Mouse (Mus musculus) midbrain, postnatal 0 days (tissue): ENCODE data around the gene Srcin1. TPM values are rescaled to one million over a fixed set of nuclear protein-coding genes. Genes with fewer than 3 reads are reported as not detected.

ENCODE experiments used
- ATAC-seq: fragments of 200-750 bp; cut with Nextera tagmentation; 2 replicates; pipeline ENCODE4 v1.8.0; 2017; ENCODE audit warnings: moderate number of reproducible peaks, mild to moderate bottlenecking, moderate TSS enrichment, moderate library complexity; ENCODE audit not compliant: low FRiP score
- DNase-seq: peaks from one replicate; pipeline ENCODE4 v3.0.0-alpha.2; 2015; ENCODE audit warnings: low spot score
- H3K27ac ChIP-seq: fragments of 300-500 bp; sonication (generic); 2 replicates; pipeline ENCODE4 v1.5.1; 2014; ENCODE audit warnings: low read depth, mild to moderate bottlenecking, low read length, mixed read lengths
- H3K27me3 ChIP-seq: fragments of 300-500 bp; sonication (generic); 2 replicates; pipeline ENCODE4 v1.6.1; 2014; ENCODE audit warnings: low read length, control low read depth, mixed read lengths; ENCODE audit not compliant: insufficient read depth
- H3K36me3 ChIP-seq: fragments of 300-500 bp; sonication (generic); 2 replicates; pipeline ENCODE4 v1.6.1; 2014; ENCODE audit warnings: low read length, control low read depth, mixed read lengths; ENCODE audit not compliant: insufficient read depth
- H3K4me1 ChIP-seq: fragments of 300-500 bp; sonication (generic); 2 replicates; pipeline ENCODE4 v1.6.1; 2014; ENCODE audit warnings: mild to moderate bottlenecking, control low read depth, antibody characterized with exemption, low read length, mixed read lengths; ENCODE audit not compliant: insufficient read depth
- H3K4me2 ChIP-seq: fragments of 300-500 bp; sonication (generic); 2 replicates; pipeline ENCODE4 v1.6.1; 2014; ENCODE audit warnings: low read depth, mild to moderate bottlenecking, low read length, mixed read lengths; ENCODE audit not compliant: poor library complexity, severe bottlenecking
- H3K4me3 ChIP-seq: fragments of 300-500 bp; sonication (generic); 2 replicates; pipeline ENCODE4 v1.5.1; 2014; ENCODE audit warnings: low read depth, mild to moderate bottlenecking, low read length, moderate library complexity
- H3K9ac ChIP-seq: fragments of 300-500 bp; sonication (generic); replicated peaks from 2 replicates; pipeline ENCODE4 v1.6.1; 2014; ENCODE audit warnings: mild to moderate bottlenecking, low read length, moderate library complexity, mixed read lengths; ENCODE audit not compliant: poor library complexity, severe bottlenecking
- H3K9me3 ChIP-seq: fragments of 300-500 bp; sonication (generic); 2 replicates; pipeline ENCODE4 v1.6.1; 2016; ENCODE audit warnings: low read length, control low read depth
- CTCF ChIP-seq: IDR thresholded peaks from 2 replicates; pipeline ENCODE4 v1.5.1; 2016; ENCODE audit warnings: antibody characterized with exemption, mild to moderate bottlenecking
- WGBS: fragments of 180-500 bp; shearing (Covaris S2); extraction: QIAGEN DNeasy Blood & Tissue Kit; methylation state at CpG from one replicate; pipeline ENCODE4 v1.1.7; 2014; 5-methylcytosine and 5-hydroxymethylcytosine counted together
- polyA plus RNA-seq: library from polyadenylated mRNA; unstranded; fragments of >200 nt; fragmentation: Nextera tagmentation; extraction: Ambion mirVana; gene quantifications from 2 replicates; pipeline ENCODE4 v1.2.1, GENCODE M21; 2015
- total RNA-seq: library from RNA; depleted of rRNA; stranded (reverse); fragments of >200 nt; gene quantifications from 2 replicates; pipeline ENCODE4 v1.2.3, GENCODE M21; 2014

Srcin1 gene
- total and polyA plus RNA-seq, 2 experiments from 2014 or later, result 14.0 to 95.0 TPM

DNA sequence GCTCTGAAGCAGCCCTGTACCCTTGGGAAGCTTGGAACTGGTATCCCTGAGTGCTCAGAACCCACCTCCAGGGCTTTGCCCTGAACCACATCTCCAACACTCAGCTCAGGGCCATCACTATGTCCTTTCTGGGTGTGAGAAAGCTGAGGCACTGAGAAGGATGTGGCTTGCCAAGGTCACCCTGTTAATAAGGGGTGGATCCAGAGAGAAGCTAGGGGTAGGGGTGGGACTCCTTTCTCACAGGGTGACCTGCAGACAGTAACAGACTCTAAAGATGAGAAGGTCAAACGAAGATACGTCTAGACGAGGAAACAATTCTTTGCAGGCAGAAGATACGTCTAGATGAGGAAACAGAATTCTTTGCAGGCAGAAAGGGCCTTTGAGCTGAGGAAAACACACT is 73.1 kb downstream of the Srcin1 start:
- WGBS, result 78% methylated on average over 4 of the region's 4 CpGs
- DNase-seq (no peak), ATAC-seq (no peak)
- H3K4me1 ChIP-seq, result no peaks in the 10 kb centered on the region
- peaks cover 9% of the 10 kb centered on the region; the same call in 1 of the 2 replicates for H3K27me3 ChIP-seq
- H3K27ac ChIP-seq, result no peak overlapping the region
- H3K4me2 ChIP-seq, result no peak overlapping the region
- no peak overlapping the region for H3K9ac ChIP-seq
- H3K36me3 ChIP-seq, result peaks cover 24% of the 10 kb centered on the region
- TF ChIP-seq CTCF, result no peak
- no peak overlapping the region for H3K4me3 ChIP-seq
- H3K9me3 ChIP-seq, result no peaks in the 10 kb centered on the region

DNA sequence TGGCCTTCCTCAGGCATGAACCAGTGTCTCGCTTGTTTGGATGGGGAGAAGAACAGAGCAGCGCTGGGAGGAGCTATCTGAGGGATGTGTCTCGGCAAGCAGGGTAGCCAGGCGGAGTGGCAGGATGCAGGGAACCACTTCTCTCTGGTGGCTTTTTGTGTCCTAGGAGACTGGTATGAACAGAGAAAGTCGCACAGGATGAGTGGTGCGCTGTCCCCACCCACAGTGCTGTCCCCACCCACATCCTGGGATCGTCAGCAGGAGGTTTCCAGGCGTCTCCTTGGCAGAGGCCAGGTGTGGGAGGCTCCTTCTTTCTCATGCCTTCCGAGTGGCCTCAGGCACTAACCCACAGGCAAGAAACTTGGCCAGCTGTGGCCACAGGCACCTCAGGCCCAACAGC is 73.6 kb downstream of the Srcin1 start:
- H3K36me3 ChIP-seq, result peaks cover 28% of the 10 kb centered on the region
- H3K9ac ChIP-seq, result no peak overlapping the region
- no peak overlapping the region for H3K4me2 ChIP-seq
- H3K27me3 ChIP-seq, result peaks cover 9% of the 10 kb centered on the region; the same call in 1 of the 2 replicates
- H3K4me3 ChIP-seq, result no peak overlapping the region
- DNase-seq (no peak), ATAC-seq (no peak; the same call in 1 of the 2 replicates)
- 43% methylated on average over 9 of the region's 9 CpGs for WGBS
- H3K27ac ChIP-seq, result no peak overlapping the region
- H3K9me3 ChIP-seq, result no peaks in the 10 kb centered on the region
- no peaks in the 10 kb centered on the region for H3K4me1 ChIP-seq
- TF ChIP-seq CTCF, result no peak

DNA sequence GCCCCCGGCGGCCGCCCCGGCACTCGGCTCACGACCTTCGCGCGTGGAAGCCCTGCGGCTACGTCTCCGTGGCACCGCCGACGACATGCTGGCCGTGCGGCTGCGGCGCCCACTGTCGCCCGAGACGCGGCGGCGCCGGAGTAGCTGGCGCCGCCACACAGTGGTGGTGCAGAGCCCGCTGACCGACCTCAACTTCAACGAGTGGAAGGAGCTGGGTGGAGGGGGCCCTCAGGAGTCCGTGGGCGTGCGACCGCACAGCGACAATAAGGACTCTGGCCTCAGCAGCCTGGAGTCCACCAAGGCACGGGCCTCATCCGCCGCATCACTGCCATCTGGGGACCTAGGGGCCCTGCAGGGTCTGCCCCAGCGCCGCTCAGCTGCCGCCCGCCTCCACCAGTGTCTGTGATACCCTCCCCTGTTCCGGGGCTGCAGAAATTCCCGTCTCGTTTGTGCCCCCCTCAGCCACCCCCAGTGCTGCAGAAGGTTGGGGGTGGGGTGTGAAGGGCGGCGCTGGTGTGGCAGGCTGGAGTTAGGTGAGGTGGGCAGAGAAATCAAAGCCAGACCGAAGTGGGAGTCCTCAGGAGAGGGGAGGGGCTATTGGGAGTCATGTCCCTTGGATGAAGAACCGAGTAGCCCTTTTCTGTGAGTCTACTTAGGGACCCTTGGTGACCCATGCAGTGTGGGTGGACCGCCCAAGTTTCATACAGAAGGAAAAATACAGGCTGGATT is 75.1 kb downstream of the Srcin1 start:
- WGBS, result 18% methylated on average over 44 of the region's 51 CpGs
- Histone ChIP-seq H3K27me3 (peaks cover 9% of the 10 kb centered on the region; the same call in 1 of the 2 replicates), H3K9me3 (no peaks in the 10 kb centered on the region), H3K4me3 (peak overlapping the region; percentile 18; the same call in 1 of the 2 replicates), H3K36me3 (peaks cover 32% of the 10 kb centered on the region), H3K9ac (no peak overlapping the region), H3K4me1 (no peaks in the 10 kb centered on the region), H3K27ac (no peak overlapping the region), H3K4me2 (peak overlapping the region; percentile 36; the same call in 1 of the 2 replicates)
- ATAC-seq, result 0 out of 2 replicates have a peak, but pooled peaks have one; percentile 31
- TF ChIP-seq CTCF, result no peak
- no peak for DNase-seq

DNA sequence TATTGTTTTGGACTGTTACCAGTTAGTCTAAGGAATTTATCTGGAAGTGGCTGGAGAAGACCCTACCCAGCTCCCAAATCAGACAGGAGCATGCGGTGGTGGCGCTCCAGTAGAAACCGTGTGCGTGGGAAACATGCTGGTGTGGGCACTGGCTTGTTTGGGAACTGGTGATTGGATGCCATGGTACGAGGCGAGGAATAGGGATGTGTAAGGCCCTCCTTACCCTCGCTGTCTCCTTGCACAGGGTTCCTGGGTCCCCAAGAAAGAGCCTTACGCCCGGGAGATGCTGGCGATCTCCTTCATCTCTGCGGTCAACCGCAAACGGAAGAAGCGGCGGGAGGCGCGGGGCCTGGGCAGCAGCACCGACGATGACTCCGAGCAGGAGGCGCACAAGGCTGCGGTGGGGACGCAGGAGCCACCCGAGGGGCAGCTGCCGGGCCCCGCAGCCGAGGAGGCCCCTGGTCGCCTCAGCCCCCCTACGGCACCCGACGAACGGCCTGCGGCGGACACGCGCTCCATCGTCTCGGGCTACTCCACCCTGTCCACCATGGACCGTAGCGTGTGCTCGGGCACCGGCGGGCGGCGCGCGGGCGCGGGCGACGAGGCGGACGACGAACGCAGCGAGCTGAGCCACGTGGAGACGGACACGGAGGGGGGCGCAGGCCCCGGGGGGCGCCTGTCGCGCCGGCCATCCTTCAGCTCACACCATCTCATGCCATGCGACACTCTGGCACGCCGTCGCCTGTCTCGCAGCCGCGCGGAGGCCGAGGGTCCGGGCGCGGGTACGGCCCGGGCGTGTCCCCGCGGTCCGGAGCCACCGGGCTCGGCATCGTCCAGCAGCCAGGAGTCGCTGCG is 75.9 kb downstream of the Srcin1 start, which contains the start of gene 4933428G20Rik:
4933428G20Rik (minus strand) TSS at position 476 of the 855 bp plus-strand sequence.
- 14% methylated on average over 80 of the region's 88 CpGs for whole genome bisulfite sequencing
- DNase-seq (no peak), ATAC-seq (peak; percentile 11; the same call in 1 of the 2 replicates)
- Histone ChIP-seq H3K36me3 (peaks cover 32% of the 10 kb centered on the region), H3K9ac (0 out of 2 replicates have a peak within 1 kb of the TSS, but pooled peaks have one; percentile 26), H3K4me1 (no peaks in the 10 kb centered on the region), H3K4me2 (peak within 1 kb of the TSS; percentile 36; the same call in 1 of the 2 replicates), H3K27ac (no peak within 1 kb of the TSS), H3K9me3 (no peaks in the 10 kb centered on the region), H3K4me3 (peak within 1 kb of the TSS; percentile 18; the same call in 1 of the 2 replicates), H3K27me3 (peaks cover 9% of the 10 kb centered on the region; the same call in 1 of the 2 replicates)
- no peak for TF ChIP-seq CTCF

DNA sequence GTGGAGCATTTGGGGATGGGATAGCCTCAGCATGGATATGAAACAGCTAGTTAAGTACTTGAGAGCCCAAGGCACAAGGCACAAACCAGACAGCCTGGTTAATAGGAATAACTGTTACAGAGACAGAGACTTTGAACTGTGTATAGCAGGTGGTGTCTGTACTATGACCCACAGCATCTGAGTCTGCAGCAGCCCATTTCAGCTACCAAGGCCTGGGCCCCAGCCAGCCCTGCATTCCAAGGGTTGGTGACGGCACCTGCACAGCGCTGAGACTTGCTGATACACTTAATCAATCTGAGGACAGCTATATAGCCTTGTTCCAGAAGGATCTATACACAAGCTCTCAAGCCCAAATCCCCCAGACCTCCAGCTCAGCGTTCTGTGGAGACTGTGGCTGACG is 78.4 kb downstream of the Srcin1 start:
- H3K27me3 ChIP-seq, result peaks cover 9% of the 10 kb centered on the region; the same call in 1 of the 2 replicates
- no peak for ATAC-seq
- WGBS, result 95% methylated on average over 4 of the region's 4 CpGs

More for the DNA sequence above, 78.4 kb downstream of the Srcin1 start:
- Histone ChIP-seq H3K27ac (no peak overlapping the region), H3K4me1 (no peaks in the 10 kb centered on the region), H3K36me3 (peaks cover 43% of the 10 kb centered on the region), H3K9me3 (no peaks in the 10 kb centered on the region), H3K4me2 (no peak overlapping the region), H3K4me3 (no peak overlapping the region), H3K9ac (no peak overlapping the region)
- TF ChIP-seq CTCF, result no peak
- DNase-seq, result no peak
